Mouse (Mus musculus): ENCODE data around the gene Tgoln1.
A peak's percentile ranks its signal among the peaks of the same experiment; 100 is the strongest.

Gene Tgoln1

DNA sequence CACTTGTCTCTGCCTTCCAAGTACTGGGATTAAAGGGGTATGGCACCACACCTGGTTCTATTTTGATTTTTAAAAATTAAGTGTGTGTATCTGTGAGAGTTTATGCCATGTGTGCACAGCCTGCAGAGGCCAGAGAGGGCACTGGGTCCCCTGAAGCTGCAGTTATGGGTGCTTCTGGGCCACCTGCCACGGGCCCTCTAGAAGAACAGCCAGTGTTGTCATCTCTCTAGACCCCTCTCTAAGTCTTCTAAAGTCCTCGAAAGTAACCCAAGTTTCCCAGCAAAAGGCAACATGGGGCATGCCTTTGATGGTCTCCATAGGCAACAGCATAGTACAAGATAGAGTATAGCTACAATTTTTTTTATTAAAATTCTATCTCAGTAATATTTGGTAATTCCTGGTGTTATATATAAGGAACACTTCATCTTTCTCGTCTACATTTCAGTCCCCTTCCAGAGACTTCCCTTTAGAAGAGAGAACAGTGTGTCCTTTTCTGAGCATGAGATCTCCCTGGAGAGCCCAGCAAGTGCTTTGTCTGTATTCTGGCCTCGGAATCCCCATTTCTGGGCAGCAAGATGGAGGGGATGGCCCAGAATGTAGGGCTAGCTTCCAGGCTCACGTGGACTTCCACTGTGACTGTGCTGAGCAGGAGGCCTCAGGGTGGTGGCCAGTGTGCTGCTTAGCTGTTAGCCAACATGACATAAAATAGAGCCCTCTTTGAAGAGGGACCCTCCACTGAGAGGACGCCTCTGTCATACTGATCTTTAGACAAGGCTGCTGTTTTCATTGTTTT is 23.6 kb downstream of the Tgoln1 start:
- no peak for DNase-seq

DNA sequence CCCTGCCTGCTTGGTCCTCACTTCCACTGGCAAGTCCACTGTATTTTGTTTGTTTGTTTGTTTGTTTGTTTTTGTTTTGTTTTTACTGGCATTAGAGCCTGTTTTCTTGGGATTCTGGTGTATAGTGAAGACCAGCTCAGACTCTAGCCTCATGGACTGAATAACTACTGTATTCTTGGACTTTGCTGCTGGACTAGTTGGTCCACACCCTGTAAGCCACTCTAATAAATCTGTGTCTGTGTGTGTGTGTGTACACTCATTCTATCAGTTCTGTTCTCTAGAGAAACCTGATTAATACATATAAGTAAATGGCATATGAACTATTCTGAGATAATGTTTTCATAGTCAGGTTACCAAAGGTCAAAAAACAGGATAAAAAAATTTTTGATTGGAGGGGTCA is 26.7 kb downstream of the Tgoln1 start:
- no peak for DNase-seq

DNA sequence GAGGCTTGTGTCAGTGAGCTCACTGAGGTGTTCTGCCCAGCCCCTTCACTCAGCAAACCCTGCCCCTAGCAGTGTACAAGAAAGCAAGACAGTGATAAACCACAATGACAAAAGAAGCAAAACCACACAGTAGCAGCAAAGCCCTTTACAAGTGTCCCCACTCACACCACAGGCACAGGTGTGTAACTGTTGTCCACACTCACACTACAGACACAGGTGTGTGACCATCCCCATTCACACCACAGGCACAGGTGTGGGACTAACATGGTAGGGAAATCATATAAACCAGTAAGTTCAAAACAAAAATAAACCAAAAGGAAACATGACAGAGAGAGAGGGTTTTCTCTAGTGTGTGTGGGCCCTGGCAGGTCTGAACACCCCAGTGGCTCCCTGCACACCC is 28.5 kb downstream of the Tgoln1 start:
- DNase-seq = no peak

DNA sequence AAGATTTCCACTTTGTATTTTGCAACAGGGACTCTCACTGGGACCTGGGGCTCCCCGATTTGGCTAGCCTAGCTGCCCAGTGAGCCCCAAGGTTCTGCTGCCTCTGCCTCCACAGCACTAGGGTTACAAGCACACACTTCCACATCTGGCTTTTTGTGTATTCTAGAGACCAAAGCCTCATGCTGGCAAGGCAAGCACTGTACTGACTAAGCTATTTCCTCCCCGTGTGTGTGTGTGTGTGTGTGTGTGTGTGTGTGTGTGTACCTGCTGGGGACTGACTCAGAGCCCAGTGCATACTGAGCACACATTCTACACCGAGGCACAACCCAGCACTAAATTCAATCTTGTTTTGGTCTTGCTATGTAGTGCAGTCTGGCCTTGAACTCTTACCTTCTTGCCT is 30.1 kb downstream of the Tgoln1 start:
- no peak for DNase-seq

DNA sequence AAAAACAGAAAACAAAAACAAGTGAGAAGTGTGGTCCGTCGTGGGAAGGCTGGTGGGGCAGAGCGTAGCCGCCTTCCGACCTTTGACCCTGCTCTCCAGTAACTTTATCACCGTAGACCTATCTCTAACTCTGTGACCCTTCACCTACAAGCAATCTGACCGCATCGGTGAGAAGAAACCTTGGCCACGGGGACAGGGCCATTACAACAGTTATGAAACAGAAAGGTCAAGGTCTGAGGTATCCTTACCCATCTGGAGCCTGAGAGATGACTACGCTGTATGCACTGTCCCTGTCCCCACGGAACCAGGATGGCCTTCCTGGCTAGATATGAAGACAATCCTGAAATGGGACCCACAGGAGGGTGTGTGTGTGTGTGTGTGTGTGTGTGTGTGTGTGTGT is 32.6 kb downstream of the Tgoln1 start:
- DNase-seq = no peak

DNA sequence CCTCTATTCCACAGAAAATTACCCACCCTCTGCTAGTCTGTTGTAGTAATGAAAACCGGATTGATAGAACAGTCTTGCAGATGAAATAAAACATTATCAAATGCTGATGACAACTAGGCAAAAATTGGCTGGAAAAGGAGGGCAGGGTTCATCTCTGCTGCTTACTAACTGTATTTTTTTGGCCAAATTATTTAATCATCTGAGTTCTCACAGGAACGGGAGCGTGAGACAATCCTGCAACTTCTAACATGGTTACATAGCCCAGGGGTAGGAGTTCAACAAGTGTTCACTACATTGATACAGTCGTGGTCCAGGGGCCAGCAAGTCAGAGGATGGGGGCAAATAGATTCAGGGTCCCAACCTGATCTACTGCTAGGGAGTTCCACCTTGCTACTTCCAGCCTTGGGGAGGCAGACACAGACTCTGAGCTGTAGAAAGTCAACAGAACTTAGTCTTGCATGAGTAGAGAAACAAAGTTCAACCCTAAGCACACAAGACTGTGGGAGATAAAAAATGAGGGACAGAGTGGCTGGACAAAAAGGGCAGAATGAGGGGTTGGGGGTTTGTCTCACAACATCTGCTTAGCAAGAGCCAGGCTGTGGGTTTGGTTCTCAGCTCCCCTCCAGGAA is 33.5 kb downstream of the Tgoln1 start:
- no peak for DNase-seq

DNA sequence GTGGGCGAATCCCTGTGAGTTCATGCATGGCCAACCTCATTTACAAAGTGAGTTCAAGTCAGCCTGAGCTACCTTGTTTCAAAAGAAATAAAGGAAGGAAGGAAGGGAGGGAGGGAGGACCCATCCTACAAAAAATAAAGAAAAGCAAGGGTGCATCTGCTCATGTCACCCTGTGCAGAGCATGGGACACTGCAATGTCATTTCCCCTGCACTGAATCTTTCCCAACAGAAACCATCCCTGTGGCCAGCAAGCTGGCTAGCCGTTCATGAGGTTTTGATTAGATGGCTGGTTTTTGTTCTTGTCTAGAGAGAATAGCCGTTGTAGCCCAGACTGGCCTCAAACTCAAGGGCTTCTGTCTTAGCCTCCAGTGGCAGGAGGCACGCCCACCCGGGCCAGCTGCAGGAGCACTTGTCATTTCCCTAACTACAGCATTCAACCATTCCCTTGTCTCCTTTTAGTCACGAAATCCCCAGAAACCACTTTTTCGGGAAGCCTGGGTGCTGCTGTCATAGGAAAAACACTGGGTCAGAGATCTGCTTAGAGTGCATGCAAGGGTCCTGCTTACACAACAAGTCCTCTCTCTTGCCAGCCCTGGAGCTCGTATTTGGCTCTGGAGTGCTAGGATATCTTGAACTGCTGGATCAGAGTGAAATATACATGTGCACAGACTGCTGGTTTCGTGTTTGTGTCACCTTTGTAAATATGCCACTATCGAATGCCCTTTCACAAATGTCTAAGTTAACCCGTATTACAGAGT is 35.0 kb downstream of the Tgoln1 start:
- no peak for DNase-seq

DNA sequence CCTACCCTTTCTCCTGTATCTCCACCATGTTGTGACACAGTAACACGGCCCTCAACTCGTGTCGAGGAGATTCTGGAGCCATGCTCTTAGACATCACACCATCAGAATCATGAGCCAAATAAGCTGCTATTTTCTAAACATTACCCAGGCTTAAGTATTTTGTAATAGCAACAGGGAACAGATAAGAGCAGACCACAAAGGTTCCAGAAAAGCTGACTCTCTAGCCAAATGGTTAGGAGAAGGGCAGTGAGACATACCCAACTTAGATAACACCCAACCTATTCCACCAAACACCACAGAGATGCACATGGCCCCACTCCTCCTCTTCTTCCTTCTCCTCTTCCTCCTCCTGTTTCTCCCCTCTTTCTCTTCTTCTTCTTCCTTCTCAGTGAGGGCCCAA is 40.8 kb downstream of the Tgoln1 start:
- DNase-seq = no peak

DNA sequence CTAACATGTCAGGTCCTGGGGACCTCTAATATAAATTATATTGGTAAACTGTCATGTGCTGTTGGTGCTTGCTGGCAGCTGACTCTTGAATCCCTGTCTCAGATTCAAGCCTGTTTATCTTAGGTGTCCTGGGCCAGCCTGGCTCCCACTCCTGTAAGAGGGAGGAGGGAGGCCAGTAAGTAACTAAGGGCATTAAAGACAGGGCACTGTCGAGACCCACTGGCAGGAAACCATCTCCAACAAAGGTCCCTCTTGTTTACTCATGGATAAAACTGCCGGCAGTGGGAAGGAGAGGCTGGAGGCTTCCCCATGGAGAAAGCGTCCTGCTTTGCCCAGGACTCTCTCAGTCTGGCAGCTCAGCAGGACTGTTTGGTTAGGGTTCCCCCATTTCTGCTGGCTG is 45.0 kb downstream of the Tgoln1 start:
- no peak for DNase-seq

DNA sequence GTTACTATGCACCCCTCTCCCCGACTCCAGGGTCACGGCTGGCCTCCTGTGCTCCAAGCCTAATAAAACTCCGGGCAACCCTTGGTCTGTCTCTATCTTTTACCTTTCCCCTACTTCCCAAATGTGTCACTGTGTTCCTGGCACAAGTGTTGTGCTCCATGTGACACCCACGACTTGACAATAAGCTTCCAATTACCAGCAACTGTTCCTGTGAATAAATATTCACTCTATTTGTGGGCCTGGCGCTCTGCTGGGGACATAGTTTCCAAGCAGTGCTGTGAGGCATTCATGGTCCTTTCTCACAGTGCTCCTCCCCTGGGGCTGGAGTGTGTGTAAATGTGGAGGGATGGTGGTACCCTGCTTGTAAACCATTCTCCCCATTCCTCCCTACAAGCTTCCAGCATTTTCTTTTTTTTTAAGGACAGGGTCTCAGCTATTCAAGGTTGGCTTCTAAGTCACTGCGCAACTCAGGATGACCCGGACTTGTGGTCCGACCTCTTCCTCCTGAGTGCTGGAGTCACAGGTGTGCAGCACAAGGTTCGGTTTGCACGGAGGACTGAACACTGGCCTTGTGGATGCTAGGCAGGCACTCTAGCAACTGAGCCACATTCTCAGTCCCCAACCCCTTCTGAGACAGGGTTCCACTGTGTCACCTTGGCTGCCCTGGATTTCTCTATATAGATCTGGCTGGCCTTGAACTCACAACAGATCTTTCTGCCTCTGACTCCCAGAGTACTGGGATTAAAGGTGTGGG is 46.0 kb downstream of the Tgoln1 start:
- no peak for DNase-seq

DNA sequence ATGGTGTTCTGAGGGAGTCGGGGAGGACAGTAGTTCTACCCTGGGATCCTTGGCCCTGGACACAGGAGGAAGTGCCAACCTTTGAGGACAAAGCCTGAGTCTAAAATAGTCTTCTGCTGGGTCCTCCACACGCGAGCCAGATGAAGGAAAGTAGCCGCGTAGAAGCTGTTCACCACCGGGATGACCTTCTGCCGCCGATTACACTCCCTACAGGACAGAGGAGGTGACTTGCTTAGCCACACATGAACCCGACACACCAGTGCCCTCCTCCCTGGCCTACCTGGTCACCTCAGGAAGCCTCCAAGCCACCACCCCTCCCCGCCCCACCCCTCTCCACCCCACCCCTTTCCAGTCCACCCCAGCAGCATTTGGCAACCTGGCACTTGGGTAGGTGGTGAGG is 48.1 kb downstream of the Tgoln1 start:
- no peak for DNase-seq

DNA sequence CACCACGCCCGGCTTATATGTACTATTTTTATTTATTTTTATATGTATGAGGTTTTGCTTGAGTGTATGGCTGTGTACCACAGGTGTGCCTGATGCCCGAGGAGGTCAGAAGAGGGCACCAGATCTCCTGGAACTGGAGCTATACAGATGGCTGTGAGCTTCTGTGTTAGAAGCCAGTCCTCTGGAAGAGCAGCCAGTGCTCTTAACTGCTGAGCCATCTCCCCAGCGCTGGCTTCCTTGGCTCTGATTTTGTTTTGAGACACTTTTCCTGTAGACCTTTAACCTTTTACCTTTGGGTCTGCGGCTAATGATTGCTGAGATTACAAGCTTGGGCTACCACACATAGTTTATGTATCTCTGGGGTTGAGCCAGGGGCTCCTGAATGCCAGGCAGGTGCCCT is 49.3 kb downstream of the Tgoln1 start:
- DNase-seq = peak; percentile 62

DNA sequence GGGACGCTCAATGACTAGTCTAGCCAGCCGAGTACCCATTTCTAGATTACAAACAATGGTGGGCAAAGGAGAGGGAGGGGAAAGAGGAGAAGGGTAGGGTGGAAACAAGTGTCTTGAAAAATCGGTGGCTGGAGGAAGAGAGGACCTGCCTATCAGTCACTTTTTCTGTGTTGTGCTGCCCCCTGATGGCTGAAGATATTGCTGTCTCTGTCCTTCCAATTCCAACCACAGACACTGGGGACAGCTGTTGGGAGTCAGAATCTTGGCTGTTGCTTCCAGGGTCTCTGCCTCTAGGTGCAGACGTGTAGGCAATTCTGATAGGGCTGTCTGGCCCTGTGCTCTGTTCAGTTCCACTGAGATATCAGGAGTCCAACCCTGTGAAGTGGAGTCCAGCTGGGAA is 50.8 kb downstream of the Tgoln1 start:
- peak; percentile 92 for DNase-seq

DNA sequence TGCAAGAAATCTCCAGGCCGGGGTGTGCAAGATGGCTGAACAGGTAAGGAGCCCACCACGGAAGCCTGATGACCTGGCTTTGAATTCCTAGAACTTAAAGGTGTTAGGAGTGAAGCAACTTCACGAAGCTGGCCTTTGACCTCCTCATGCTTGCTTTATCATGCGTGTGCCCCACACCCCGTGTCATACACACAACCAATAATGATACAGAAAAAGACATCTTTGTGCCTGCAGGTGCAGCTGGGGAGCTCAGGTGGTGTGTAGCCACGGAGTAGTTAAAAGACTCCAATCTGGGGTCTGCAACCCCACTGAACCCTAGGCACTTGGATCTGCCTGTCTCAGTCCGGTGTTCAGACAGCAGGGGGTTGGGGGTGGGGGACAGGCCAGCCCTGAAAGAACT is 51.3 kb downstream of the Tgoln1 start:
- no peak for DNase-seq

DNA sequence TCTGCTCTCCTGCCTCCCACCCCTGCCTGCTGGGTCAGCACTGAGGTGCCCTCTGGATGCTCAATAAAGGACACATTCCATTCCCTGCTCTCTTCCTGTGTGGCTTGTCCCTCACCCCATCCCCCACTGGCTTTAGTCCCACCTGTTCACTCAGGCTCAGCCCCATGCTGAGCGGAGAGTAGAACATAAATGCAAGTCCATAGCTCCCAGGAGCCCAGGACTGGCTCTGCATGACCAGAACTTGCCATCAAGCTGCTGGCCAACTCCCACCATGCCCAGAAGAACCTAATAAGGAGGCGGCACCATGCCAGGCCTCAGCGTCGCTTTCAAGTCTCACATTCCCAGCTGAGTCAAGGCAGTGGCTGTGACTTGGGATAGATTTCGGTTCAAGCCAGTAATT is 53.9 kb downstream of the Tgoln1 start:
- peak; percentile 60 for DNase-seq

DNA sequence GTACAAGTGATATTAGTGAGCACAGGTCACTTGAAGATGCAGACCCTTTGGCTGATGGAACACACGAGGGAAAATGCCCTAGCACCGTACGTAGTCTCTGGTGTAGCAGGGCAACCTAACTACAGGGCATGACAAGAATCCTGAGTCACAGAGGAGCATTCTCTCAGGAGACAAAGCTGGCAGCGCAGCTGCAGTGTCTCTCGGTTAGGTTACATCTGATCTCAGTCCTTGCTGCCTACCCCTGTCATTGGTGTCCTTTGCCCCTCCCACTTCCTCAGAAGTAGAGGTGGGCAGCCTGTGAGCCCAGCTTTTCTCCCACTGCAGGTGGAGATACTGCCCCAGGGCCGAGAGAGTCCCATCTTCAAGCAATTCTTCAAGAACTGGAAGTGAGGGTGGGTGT is 54.3 kb downstream of the Tgoln1 start:
- DNase-seq = no peak

DNA sequence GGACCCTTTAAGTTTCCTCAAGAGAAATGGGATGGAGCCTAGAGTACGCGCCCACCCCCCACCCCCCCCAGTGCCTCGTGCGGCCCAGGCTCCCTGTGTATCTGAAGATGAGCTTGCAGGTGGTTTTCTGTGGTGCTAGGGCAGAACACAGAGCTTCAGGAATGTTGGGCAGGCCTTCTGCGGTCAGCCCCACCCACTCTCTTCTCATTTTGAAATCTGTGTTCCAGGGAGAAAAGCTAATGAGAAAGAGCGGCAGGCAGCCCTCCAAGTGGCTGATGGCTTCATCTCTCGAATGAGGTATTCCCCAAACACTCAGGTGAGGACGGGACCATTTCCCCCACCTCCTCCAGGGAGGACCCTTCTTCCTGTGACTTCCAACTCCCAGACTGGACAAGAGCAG is 56.0 kb downstream of the Tgoln1 start:
- no peak for DNase-seq
